Mouse (Mus musculus) natural killer cell, adult 2 months (primary cell): ENCODE data around the gene Aaed1.
"Not testable (repeated sequence)": the region's sequence is repeated elsewhere in the genome, so short reads cannot be mapped to it uniquely, and the experiment has no call there.

Experiments
- DNase-seq, 2 experiments: peaks; one replicate each; pipeline ENCODE4 v3.0.0; 2022; ENCODE audit warnings: low spot score in 2 of 2

Aaed1 gene

DNA sequence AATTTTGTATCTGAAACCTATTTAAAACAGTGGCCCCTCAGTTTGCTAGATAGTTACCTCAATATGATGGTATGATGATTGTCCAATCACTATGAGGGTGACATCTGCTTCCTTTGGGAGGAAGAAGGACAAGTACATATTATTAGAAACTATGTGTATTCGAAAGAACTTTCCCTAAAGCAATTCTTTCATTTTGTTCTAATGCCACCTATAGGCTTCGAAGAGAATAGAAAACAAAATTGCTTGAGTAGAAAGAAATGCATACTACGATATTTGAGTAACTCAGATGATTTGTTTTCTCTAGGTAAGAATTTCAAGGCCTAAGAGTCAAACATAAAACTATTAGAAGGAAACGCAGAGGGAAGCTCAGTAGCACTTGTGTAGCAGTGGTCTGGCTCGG lies 3.5 kb downstream of the Aaed1 start:
- no peak for DNase-seq

GRCm38 (mm10) chr13:64307508-64307907 lies 5.0 kb downstream of the Aaed1 start:
- no peak for DNase-seq

DNA sequence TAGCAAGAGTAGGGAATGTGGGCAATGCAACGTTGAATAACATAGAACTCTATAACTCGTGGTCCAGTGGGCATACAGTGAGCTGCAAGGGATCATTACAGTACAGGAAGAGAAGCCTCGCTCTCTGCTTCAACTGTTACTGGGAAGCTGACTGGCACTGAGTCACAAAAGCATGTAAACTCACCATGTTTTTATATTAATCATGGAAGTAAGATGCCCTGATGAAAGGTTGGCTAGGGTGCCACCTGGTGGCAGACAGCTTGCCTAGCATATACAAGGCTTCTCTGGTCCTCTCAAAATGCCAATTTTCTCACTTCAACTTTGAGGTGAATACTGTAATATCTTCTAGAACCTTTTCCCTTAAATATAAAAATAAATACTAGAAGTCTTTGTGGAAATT lies 6.4 kb downstream of the Aaed1 start:
- DNase-seq, result peak; percentile 27 to 51

- no peak for DNase-seq
Observed at GRCm38 (mm10) chr13:64299069-64299468, 13.4 kb downstream of the Aaed1 start.

DNA sequence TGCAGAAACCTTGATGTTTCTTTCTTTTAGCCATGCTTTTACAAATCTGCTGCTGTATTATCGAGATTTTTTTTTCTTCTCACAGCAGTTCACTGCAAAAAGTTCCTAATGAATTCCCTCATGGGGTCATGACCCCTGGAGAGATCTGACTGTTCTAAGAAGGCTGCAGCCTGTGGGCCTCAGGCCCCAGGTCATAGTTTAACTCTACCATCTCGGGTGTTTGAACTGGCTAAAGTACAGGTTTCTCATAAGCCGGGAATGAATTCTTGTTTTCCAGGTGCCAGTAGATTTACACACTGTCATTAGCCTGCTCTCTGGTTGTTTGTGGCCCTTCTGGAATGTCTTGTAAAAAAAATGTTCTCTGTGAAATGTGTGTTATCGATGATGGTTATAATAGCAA lies 25.7 kb downstream of the Aaed1 start:
- DNase-seq, result no peak

GRCm38 (mm10) chr13:64286321-64286720 lies 26.2 kb downstream of the Aaed1 start:
- DNase-seq, result no peak

- no peak for DNase-seq
Observed at GRCm38 (mm10) chr13:64284676-64285075, 27.8 kb downstream of the Aaed1 start.

- no peak for DNase-seq
Observed at GRCm38 (mm10) chr13:64280940-64281339, 31.6 kb downstream of the Aaed1 start.

- DNase-seq, result no peak
Observed at GRCm38 (mm10) chr13:64275754-64276127, 36.8 kb downstream of the Aaed1 start.

DNA sequence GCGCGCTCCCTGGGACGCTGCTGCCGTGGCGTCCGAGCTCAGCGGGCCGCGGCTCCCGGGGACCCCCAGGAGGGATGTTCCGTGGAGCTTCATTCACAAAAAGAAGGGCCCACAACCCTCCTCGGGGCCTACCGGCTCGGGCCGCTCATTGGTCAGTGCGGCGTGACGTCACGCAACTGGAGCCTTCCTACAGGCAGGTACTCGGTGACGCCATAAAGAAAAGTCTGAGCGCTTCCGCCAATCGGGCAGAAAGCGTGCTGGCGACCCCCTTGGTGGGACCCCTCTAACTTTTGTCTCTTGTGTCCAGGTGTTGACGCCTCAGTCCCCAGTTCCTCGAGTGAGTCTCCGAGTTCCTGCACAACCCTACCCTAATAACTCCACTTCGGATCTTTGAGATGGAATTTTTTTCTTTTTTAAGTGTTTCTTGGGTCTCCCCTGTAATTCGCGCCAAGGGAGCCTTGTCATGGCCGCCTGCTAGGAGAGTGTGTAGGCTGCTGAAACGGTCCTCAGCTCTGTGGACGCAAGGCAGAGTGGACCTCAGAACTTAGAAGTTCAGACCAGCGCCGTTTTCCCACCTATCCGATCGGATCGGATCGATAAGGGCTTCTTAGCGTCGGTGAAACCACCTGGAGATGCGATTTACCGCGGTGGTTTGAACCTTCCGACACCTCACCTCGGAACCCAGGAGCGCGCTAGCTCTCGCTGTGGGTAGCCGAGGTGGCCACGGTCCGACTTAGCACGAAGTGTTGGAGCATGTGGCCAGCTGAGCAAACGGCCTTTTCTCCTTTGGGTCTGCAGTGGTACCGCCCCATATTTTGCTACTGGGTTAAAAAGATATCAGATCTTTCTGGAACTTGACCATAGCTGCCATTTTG lies 37.4 kb downstream of the Aaed1 start, which contains the start of gene Cdc14b:
Gene Cdc14b, minus strand, starts transcription at position 412 of the 875 bp plus-strand sequence.
- DNase-seq, result peak; percentile 51 to 57

DNA sequence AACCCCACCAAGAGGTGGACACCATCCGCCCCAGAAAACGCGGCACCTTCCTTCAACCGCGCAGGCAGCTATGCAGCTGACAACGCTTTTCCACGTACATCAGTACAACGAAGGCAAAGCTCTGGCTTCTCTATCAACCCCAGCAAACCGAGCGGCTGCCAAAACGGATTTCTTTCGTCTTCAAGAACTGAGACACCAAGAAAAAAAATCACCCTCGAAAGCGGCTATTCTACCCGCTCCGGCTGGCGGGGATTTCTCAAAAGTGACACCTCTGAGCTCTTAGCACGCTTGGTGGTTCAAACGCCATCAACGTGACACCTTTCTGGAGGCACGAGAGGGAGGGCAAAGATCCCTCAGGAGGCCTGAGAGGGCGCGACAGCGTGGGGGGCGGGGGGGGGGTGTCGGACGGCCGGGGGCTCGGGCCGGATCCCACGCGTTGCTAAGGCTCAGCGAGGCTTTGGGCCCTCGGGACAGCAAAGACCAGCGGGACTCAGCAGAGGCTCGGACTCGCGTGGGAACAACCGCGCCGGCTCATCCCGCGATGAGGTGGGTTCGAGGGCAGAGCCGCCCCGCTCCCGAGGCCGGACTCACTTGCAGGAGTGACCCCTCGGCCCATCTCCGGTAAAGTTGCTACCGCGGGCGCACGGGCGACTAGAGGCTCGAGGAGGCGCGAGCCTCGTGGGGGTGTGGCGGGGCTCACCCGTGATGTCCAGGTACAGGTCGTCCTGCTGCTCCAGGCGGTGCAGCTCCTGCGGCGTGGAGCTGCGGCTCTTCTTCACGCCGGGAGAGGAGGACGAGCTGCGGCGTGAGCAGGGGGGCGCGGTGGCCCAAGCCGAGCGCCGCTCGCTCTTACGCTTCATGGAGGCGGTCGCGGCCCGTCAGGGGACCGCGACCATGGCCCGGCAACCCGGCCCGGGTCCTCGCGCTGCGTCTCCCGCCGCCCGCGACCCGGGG lies 38.3 kb downstream of the Aaed1 start:
- peak; percentile 57 to 72 for DNase-seq

- DNase-seq, result no peak
Observed at GRCm38 (mm10) chr13:64273352-64273751, 39.2 kb downstream of the Aaed1 start.

DNA sequence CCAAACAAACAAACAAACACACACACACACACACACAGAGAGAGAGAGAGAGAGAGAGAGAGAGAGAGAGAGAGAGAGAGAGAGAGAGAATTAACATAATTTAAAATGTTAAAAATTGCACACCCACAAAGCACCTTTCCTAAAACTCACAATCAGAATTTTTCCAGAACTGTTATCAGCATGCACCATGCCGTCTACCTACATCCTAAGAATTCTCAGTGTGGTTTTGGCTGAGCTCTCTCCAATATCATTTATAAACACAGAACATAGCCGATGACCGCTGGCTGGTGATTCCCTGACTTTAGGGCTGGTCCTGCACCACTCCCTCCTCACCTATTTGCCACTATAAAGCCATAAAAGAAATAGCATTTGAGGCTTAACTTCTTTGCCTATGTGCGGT lies 44.1 kb downstream of the Aaed1 start:
- no peak for DNase-seq

DNA sequence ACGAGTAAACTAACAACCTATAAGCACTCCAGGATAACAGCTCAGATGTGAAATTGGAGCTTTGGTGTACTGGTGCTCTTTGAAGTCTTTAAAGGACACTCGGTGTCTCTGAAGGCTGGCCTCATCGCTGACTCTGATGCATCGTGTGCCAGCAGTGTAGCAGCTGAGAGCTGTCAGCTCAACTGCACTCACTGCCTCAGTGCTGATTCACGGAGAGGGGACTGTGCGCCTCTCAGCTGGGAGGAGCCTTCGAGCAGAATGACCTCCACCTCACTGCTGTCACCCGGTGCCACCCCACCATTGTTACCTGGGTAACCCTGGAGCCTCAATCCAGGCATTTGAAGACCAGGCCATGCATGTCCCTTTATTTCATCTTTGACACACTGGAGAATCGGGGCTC lies 45.4 kb downstream of the Aaed1 start:
- DNase-seq, result no peak

- DNase-seq, result no peak
Observed at GRCm38 (mm10) chr13:64264586-64264985, 47.9 kb downstream of the Aaed1 start.

- DNase-seq, result no peak
Observed at GRCm38 (mm10) chr13:64259903-64260302, 52.6 kb downstream of the Aaed1 start.

GRCm38 (mm10) chr13:64258516-64258821 lies 54.0 kb downstream of the Aaed1 start:
- no peak for DNase-seq

GRCm38 (mm10) chr13:64257814-64258515 lies 54.5 kb downstream of the Aaed1 start:
- no peak for DNase-seq

DNA sequence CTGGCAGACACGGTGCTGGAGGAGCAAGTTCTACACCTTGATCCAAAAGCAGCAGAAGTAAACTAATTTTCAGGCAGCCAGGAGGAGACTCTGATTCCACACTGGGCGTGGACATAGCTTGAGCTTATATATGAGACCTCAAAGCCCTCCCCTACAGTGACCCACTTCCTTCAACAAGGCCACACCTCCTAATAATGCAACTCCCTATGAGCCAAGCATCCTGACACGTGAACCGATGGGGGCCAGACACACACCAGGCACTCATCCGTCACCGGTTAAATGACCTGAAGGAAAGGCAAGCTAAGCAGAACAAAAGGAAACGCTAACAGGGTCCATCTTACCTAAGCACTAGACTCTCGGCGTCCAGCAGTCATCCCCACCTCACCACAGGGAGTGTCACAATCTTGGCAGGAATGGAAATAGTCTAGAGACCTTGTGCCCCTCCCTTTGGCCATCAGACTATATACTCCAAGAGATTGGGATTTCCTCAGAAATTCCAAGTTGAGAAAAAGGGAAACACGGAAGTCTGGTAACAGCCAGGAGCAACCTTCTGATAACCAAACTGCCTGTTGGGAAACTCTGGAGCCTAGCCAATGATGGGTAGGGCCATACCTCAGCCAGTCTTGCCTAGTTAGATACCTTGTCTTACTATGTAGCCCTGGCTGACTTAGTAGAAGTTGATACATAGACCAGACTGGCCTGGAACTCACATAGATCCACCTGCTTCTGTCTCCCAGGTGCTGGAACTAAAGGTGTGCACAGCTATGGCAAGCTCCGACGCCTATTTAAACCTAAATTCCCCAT lies 55.3 kb downstream of the Aaed1 start:
- no peak for DNase-seq

DNA sequence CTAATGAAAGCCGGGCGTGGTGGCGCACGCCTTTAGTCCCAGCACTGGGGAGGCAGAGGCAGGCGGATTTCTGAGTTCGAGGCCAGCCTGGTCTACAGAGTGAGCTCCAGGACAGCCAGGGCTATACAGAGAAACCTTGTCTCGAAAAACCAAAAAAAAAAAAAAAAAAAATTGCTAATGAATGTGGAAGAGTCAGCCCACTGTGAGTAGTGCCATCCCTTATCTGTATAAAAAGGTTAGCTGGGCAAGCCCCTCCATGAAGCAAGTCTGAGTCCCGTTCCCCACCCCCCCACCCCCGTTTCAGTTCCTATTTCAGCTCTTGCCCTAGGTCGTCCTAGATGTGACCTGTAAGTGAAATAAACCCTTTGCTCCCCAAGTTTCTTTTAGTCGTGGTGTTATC lies 58.3 kb downstream of the Aaed1 start:
- DNase-seq, result not testable (repeated sequence)

DNA sequence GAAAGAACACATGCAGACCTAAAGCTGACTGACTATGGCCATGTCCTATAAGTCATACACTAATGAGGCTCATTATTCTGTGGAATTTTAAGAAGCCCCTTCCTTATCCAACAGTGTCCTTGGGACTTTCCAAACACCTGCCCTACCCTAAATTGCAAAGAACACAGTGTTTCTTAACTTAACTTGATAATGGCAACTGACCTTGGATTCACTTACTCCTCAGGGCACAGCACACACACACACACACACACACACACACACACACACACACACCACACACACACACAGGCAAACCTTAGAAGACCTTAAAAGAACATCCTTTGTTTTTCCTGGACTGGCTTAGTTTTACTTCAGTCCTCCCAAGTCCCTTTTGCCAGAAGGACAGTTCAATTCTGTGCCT lies 58.8 kb downstream of the Aaed1 start:
- no peak for DNase-seq
